Mouse (Mus musculus) heart, embryonic 14.5 days (tissue): ENCODE data around the gene Mlf2. TPM values are rescaled to one million over a fixed set of nuclear protein-coding genes. Genes with fewer than 3 reads are reported as not detected.

Source experiments
- ATAC-seq: fragments of 200-750 bp; cut with Nextera tagmentation; 2 replicates; pipeline ENCODE4 v1.8.0; 2017; ENCODE audit warnings: low read depth, moderate TSS enrichment; ENCODE audit not compliant: insufficient number of reproducible peaks, insufficient read depth, low FRiP score
- H3K27ac ChIP-seq, 2 experiments: fragments of 200-500 bp in 1 of 2; fragments of 300-500 bp in 1 of 2; sonication (generic) in 1 of 2; replicated peaks in 1 of 2; 2 replicates each; pipeline ENCODE4 v1.5.1; 2012 to 2014; ENCODE audit warnings: low read depth in 2 of 2, low read length in 2 of 2, control low read depth in 1 of 2, mild to moderate bottlenecking in 1 of 2, mixed read lengths in 1 of 2; ENCODE audit not compliant: control insufficient read depth in 1 of 2, insufficient read depth in 1 of 2
- H3K27me3 ChIP-seq: fragments of 300-500 bp; sonication (generic); 2 replicates; pipeline ENCODE4 v1.6.1; 2014; ENCODE audit warnings: mild to moderate bottlenecking, low read length, control low read depth; ENCODE audit not compliant: control insufficient read depth, insufficient read depth
- H3K36me3 ChIP-seq: fragments of 300-500 bp; sonication (generic); 2 replicates; pipeline ENCODE4 v1.6.1; 2014; ENCODE audit warnings: mild to moderate bottlenecking, control low read depth, low read length, mixed read lengths; ENCODE audit not compliant: control insufficient read depth, insufficient read depth
- H3K4me1 ChIP-seq, 2 experiments: fragments of 200-500 bp in 1 of 2; fragments of 300-500 bp in 1 of 2; sonication (generic) in 1 of 2; 2 replicates each; pipeline ENCODE4 v1.6.1; 2012 to 2014; ENCODE audit warnings: low read length in 2 of 2, control low read depth in 1 of 2, mixed read lengths in 1 of 2; ENCODE audit not compliant: control insufficient read depth in 2 of 2, insufficient read depth in 2 of 2
- H3K4me2 ChIP-seq: fragments of 300-500 bp; sonication (generic); 2 replicates; pipeline ENCODE4 v1.6.1; 2014; ENCODE audit warnings: mild to moderate bottlenecking, low read length
- H3K4me3 ChIP-seq, 2 experiments: fragments of 200-500 bp in 1 of 2; fragments of 300-500 bp in 1 of 2; sonication (generic) in 1 of 2; 2 replicates each; pipeline ENCODE4 v1.5.1; 2012 to 2014; ENCODE audit warnings: low read length in 2 of 2, mild to moderate bottlenecking in 2 of 2, control low read depth in 1 of 2, low read depth in 1 of 2, moderate library complexity in 1 of 2; ENCODE audit not compliant: control insufficient read depth in 1 of 2, insufficient read depth in 1 of 2
- H3K9ac ChIP-seq: fragments of 300-500 bp; sonication (generic); 2 replicates; pipeline ENCODE4 v1.6.1; 2014; ENCODE audit warnings: mild to moderate bottlenecking, low read length
- H3K9me3 ChIP-seq: fragments of 300-500 bp; sonication (generic); 2 replicates; pipeline ENCODE4 v1.6.1; 2016; ENCODE audit warnings: low read length, control low read depth; ENCODE audit not compliant: control insufficient read depth
- WGBS: fragments of 180-500 bp; shearing (Covaris S2); extraction: QIAGEN DNeasy Blood & Tissue Kit; methylation state at CpG from one replicate; pipeline ENCODE4 v1.1.7; 2014; 5-methylcytosine and 5-hydroxymethylcytosine counted together
- polyA plus RNA-seq: library from polyadenylated mRNA; unstranded; fragments of >200 nt; fragmentation: Nextera tagmentation; extraction: Ambion mirVana; gene quantifications from 2 replicates; pipeline ENCODE4 v1.2.1, GENCODE M21; 2014

Mlf2 gene
- polyA plus RNA-seq, 1 experiment from 2014 or later = 365 TPM

DNA sequence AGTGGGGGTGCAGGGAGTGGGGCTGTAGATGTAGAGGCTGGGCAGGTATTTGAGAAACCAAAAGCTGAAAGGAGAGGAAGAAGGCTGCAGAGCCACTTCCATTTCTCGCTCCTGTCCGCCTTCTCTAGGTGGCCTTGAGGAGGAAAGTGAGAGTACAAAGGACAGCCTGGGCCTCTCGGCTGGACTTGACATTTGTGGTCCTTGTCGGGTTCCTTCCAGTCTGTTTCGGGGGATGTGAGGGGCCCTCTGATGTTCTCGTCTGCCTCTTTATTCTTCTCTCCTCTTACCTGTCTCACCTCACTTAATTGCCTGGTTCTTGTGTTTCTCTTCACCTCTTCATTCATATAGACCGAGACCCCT lies 12.9 kb upstream of the Mlf2 start:
- peak overlapping the region; percentile 100 for H3K9ac ChIP-seq
- H3K4me3 ChIP-seq = peak overlapping the region; percentile 82 to 98
- peaks cover 20% of the 10 kb centered on the region for H3K36me3 ChIP-seq
- peaks cover 35 to 47% of the 10 kb centered on the region in 2 experiments for H3K4me1 ChIP-seq
- peak overlapping the region; percentile 99 to 100 for H3K27ac ChIP-seq
- H3K4me2 ChIP-seq = peak overlapping the region; percentile 97
- 14% methylated on average over 7 of the region's 7 CpGs for WGBS
- H3K27me3 ChIP-seq = no peaks in the 10 kb centered on the region
- no peak for ATAC-seq
- no peaks in the 10 kb centered on the region for H3K9me3 ChIP-seq

DNA sequence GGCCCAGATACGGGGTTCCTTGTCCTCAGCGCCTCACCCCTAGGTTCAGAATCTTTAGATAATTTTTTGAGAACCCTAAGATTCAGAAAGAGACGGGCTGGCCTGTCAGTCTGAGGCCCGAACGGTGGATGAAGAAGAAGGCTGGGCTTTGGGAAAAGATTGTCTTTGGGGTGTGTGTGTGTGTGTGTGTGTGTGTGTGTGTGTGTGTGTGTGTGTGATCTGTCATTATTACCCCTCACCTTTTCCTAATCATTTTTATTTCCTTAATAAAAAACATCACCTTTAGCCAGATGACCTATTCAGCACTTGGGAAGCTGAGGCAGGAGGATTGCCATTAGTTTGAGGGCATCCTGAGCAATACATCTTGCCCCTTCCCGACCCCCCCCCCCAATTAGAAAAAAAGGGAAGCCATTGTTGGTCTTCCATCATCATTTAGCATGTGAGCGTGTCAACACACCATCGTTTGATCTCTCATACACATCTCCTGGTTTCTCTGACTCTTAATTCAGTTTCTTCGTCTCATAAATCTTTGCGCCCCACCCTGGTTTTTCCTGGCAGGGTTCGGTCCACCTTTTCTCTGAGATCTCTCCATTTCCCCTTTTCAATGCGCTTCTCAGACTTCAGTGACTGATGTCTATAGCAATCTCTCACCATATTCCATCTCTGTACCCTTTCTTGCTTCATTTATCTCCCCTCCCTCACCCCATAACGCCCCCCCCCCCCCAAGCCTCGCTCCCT lies 12.1 kb upstream of the Mlf2 start:
- Histone ChIP-seq H3K27me3 (no peaks in the 10 kb centered on the region), H3K4me2 (peak overlapping the region; percentile 97), H3K9me3 (no peaks in the 10 kb centered on the region), H3K9ac (peak overlapping the region; percentile 100), H3K4me1 (peaks cover 35 to 47% of the 10 kb centered on the region in 2 experiments), H3K27ac (peak overlapping the region; percentile 99 to 100), H3K4me3 (peak overlapping the region in 1 of 2 experiments; percentile 98; a peak in 2 of 4 replicates), H3K36me3 (peaks cover 13% of the 10 kb centered on the region)
- 29% methylated on average over 13 of the region's 14 CpGs for WGBS
- no peak for ATAC-seq

DNA sequence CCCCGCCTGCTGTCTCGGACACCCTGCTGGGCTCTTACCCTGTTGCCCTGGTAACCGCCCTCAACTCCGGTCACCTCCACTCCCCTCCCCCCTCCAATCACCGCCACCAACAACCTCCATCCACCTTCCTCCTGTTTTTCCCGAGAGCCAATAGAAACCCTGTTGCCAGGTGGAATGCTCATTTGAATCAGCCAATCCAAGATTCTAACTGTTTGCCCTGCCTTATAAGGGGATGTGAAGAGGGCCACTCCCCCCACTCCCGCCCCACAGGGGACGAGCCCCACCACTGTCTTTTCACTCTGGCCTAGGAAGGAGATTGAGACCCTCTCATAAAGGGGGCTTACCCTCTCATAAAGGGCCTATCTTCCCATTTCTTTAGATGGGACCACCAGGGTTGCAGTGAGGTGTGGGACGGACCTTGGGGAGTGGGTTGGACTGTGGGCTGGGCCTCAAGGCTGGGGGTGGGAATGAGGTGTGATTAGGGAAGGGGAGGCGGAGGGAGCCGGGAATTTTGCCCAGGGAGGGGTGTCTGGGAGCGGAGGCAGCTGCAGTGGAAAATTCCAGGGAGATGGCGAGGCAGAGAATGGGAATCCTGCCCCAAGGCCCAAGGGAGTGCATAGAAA lies 11.4 kb upstream of the Mlf2 start, which contains the start of gene Ptms:
TSS of gene Ptms (minus strand) at position 409 of the 623 bp plus-strand sequence.
- Histone ChIP-seq H3K36me3 (peaks cover 5% of the 10 kb centered on the region), H3K9ac (peak within 1 kb of the TSS; percentile 52), H3K27me3 (no peaks in the 10 kb centered on the region), H3K4me3 (peak within 1 kb of the TSS; percentile 27 to 43), H3K9me3 (no peaks in the 10 kb centered on the region), H3K27ac (peak within 1 kb of the TSS; percentile 99 to 100), H3K4me1 (peaks cover 33 to 44% of the 10 kb centered on the region in 2 experiments), H3K4me2 (peak within 1 kb of the TSS; percentile 97)
- ATAC-seq = peak; percentile 79
- WGBS = 2% methylated on average over 13 of the region's 13 CpGs

DNA sequence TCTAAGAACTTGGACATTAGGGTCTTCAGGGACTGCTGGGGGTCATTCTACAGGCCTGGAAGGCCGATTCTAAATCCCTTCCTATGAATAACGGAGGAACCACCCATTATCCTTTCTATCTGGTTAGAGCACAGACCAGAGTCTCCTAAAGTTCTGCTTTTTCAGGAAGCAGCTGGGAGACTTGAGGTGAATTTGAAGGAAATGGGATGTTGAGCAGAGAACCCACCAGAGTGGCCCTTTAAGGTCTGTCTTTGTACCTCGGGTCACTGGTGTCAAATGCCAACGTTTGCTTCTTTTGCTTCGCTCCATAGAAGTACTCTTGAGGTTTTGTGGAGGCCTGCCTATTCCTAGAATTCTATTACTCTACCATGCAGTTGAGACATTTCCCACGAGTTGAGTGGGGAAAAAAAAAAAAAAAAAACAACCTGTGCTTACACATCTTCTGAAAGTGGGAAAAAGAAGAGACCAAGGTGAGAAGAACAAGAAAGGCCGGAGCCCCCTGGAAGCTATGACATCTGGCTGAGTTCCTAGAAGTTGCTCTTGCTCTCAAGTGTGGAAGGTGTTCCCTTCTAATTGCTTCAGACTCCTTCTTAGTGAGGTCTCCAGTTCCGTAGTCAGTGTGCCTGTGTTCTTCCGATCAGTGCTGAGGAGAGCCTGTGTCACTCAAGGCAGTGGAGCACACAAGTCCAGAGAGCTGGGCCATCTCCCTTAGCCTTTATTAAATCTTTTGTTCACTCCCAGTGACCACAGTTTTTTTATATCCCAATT lies 10.7 kb upstream of the Mlf2 start:
- H3K9ac ChIP-seq = peak overlapping the region; percentile 42
- peak overlapping the region in 1 of 2 experiments; percentile 27; a peak in 1 of 4 replicates for H3K4me3 ChIP-seq
- no peak for ATAC-seq
- H3K4me1 ChIP-seq = peaks cover 33 to 44% of the 10 kb centered on the region in 2 experiments
- no peaks in the 10 kb centered on the region for H3K9me3 ChIP-seq
- 36% methylated on average over 9 of the region's 9 CpGs for WGBS
- peak overlapping the region; percentile 97 for H3K4me2 ChIP-seq
- H3K27me3 ChIP-seq = no peaks in the 10 kb centered on the region
- peak overlapping the region; percentile 99 to 100 for H3K27ac ChIP-seq
- H3K36me3 ChIP-seq = peaks cover under 1% of the 10 kb centered on the region; the same call in 1 of the 2 replicates

DNA sequence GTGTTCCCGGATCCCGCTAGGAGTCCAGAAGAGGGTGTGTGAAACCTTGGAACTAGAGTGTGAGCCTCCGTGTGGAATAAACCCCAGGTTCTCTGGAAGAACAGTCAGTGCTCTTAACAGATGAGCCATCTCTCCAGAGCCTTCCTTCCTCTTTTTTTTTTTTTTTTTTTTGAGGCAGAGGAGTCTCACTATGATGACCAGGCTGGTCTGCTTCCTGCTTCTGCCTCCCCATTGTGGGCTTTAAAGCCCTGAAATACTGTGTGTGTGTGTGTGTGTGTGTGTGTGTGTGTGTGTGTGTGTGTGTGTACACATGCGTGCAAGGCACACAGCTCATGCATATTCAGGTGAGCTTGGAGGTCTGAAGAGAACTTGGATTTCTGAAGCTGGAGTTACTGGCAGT lies 9.6 kb upstream of the Mlf2 start:
- Histone ChIP-seq H3K4me3 (no peak overlapping the region), H3K27me3 (no peaks in the 10 kb centered on the region), H3K36me3 (no peaks in the 10 kb centered on the region), H3K9ac (no peak overlapping the region), H3K27ac (peak overlapping the region in 1 of 2 experiments; percentile 100; a peak in 3 of 4 replicates), H3K4me2 (no peak overlapping the region), H3K4me1 (peaks cover 32 to 41% of the 10 kb centered on the region in 2 experiments), H3K9me3 (no peaks in the 10 kb centered on the region)
- WGBS = 71% methylated on average over 4 of the region's 4 CpGs
- ATAC-seq = no peak

DNA sequence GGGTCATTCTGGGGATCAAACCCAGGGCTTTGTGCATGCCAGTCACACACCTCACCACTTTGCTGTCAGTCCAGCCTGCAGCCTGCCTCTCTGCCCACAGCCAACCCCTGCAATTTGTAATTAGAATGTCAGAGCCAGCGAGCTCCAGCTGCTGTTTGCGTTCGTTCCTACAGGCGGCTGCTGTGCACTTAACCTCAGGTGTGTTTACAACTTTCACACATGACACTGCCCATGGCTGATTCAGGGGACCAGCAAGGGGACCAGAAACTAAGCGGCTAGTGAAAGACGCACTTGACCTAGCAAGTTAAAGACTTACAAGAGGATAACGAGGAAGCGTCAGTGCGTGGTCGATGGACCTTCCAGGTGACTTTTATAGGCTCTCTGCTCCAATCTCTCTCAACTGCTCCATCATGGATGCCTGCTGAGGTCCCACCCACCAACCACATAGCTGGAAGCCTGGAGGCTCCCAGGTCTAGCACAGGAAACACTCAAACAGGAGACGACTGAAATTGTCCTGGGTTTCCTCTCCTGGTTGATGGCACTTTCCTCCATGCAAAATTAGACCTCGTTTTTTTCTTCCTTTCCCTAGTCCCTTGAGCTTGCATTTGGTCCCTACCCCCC lies 5.9 kb upstream of the Mlf2 start:
- Histone ChIP-seq H3K27me3 (no peaks in the 10 kb centered on the region), H3K27ac (peak overlapping the region; percentile 79 to 84), H3K36me3 (no peaks in the 10 kb centered on the region), H3K4me3 (peak overlapping the region in 1 of 2 experiments; percentile 6; a peak in 3 of 4 replicates), H3K4me1 (peaks cover 22 to 30% of the 10 kb centered on the region in 2 experiments), H3K4me2 (peak overlapping the region; percentile 44), H3K9ac (peak overlapping the region; percentile 56), H3K9me3 (no peaks in the 10 kb centered on the region)
- ATAC-seq = no peak
- WGBS = 26% methylated on average over 12 of the region's 12 CpGs

DNA sequence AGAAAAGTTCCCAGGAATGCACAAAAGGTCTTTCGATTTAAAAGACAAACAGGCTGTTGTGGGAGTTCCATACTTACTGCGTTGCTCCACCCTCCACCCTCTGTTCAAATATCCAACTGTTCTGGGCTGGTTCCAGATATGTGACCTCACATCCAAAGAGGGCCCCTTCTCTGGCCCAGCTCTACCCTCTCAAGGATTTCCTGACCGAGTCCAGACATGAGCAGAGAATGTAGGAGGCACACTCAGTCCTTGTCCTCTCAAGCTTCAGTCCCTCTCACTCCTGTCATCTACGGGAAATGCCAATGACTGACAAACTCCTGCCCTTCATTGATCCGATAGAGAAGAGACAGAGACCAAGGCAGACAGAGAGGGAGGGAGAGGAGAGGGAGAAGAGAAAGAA lies 5.2 kb upstream of the Mlf2 start:
- WGBS = 12% methylated on average over 5 of the region's 5 CpGs
- Histone ChIP-seq H3K4me2 (peak overlapping the region; percentile 44), H3K9ac (peak overlapping the region; percentile 56), H3K36me3 (no peaks in the 10 kb centered on the region), H3K27me3 (no peaks in the 10 kb centered on the region), H3K4me3 (peak overlapping the region in 1 of 2 experiments; percentile 6; a peak in 3 of 4 replicates), H3K27ac (peak overlapping the region; percentile 79 to 84), H3K4me1 (peaks cover 17 to 27% of the 10 kb centered on the region in 2 experiments), H3K9me3 (no peaks in the 10 kb centered on the region)
- ATAC-seq = peak; percentile 66
